Mouse (Mus musculus): ENCODE results near the gene Arhgef39.

Gene Arhgef39

DNA sequence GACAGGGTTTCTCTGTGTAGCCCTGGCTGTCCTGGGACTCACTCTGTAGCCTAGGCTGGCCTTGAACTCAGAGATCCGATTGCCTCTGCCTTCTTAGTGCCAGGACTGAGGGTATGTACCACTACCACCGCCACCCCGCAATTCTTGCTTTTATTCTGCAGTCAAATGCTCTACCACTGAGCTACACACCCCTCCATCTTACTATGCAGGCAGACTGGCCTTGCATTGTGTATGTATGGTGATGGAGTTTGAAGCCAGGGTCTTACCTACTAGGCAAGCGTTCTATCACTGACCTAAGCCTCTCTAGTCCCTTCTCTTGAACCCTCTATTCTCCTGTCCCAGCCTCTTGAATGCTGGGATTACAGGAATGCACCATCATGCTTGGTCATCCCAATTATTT is 13.8 kb upstream of the Arhgef39 start:
- no peak for TF ChIP-seq CTCF (conservative IDR thresholded peaks at IDR 0.05; ENCODE audit: low read length)
- no peak for TF ChIP-seq POU5F1 (IDR thresholded peaks at IDR 0.05; ENCODE audit: borderline replicate concordance, low read length)
- TF ChIP-seq NANOG (IDR thresholded peaks at IDR 0.05; ENCODE audit: borderline replicate concordance, low read length): no peak
- Histone ChIP-seq H3K4me1 (replicated peaks; ENCODE audit: low read depth, low read length) (peaks cover 83% of the 10 kb centered on the region), H3K36me3 (ENCODE audit: insufficient read depth, low read length) (peaks cover 37% of the 10 kb centered on the region), H3K4me3 (replicated peaks; ENCODE audit: low read length) (no peak overlapping the region), H3K9me3 (ENCODE audit: low read length) (no peaks in the 10 kb centered on the region), H3K27me3 (ENCODE audit: insufficient read depth, low read length) (peaks cover 18% of the 10 kb centered on the region)

DNA sequence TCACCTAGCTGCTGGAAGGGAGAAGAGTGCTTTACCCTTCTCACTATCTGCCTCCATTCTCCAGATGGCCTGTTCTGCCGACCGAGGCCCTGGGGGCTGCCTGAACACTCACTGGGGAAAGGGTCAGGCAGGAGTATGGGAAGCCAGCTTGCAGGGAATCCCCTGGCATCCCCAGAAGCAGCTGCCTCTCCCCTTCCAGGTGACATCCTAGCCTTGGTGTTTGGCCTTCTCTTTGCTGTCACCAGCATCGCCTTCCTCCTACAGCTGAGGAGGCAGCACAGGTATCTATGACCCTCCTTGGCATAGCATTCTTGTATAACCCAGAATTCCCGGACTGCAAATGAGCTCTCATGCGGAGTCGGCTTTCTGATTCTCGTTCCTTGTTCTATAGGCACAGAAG is 13.2 kb upstream of the Arhgef39 start:
- no peaks in the 10 kb centered on the region for H3K9me3 ChIP-seq (ENCODE audit: low read length)
- H3K36me3 ChIP-seq (ENCODE audit: insufficient read depth, low read length): peaks cover 31% of the 10 kb centered on the region
- H3K27me3 ChIP-seq (ENCODE audit: insufficient read depth, low read length): peaks cover 24% of the 10 kb centered on the region
- TF ChIP-seq CTCF (conservative IDR thresholded peaks at IDR 0.05; ENCODE audit: low read length): no peak
- no peak for TF ChIP-seq POU5F1 (IDR thresholded peaks at IDR 0.05; ENCODE audit: borderline replicate concordance, low read length)
- no peak for TF ChIP-seq NANOG (IDR thresholded peaks at IDR 0.05; ENCODE audit: borderline replicate concordance, low read length)
- 0 out of 2 replicates have a peak overlapping the region, but pooled peaks have one; percentile 4 for H3K4me3 ChIP-seq (replicated peaks; ENCODE audit: low read length)
- H3K4me1 ChIP-seq (replicated peaks; ENCODE audit: low read depth, low read length): peaks cover 83% of the 10 kb centered on the region

DNA sequence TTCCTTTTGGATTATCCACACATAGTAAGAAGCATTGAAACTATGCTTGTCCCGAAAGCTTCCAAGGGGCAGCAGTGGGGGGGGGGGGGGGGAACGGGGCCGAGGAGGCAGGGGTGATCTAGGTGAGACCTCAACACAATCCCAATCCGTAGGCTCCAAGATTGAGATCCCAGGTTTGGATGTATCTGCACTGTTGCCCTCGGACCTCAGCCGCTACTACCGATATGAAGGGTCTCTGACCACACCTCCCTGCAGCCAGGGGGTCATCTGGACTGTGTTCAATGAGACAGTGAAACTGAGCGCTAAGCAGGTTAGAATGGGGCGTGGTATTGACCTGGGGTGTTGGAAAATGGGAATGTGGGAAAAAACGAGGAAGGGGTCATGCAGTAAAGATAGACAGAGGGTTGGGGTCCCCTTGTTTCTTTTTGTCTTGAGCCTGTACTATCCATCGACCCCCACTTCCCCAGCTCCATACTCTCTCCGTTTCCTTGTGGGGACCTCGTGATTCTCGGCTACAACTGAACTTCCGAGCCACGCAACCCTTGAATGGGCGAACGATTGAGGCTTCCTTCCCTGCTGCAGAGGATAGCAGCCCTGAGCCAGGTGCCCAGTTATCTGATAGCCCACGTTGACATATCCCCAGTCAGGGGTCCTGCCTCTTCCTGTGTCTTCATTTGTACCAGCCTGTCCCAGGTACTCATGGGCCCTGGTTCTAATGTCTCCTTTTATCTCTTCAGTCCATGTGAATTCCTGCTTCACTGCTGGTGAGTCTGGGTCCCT is 12.4 kb upstream of the Arhgef39 start:
- peaks cover 32% of the 10 kb centered on the region for H3K27me3 ChIP-seq (ENCODE audit: insufficient read depth, low read length)
- TF ChIP-seq CTCF (conservative IDR thresholded peaks at IDR 0.05; ENCODE audit: low read length): no peak
- TF ChIP-seq NANOG (IDR thresholded peaks at IDR 0.05; ENCODE audit: borderline replicate concordance, low read length): no peak
- no peak for TF ChIP-seq POU5F1 (IDR thresholded peaks at IDR 0.05; ENCODE audit: borderline replicate concordance, low read length)

DNA sequence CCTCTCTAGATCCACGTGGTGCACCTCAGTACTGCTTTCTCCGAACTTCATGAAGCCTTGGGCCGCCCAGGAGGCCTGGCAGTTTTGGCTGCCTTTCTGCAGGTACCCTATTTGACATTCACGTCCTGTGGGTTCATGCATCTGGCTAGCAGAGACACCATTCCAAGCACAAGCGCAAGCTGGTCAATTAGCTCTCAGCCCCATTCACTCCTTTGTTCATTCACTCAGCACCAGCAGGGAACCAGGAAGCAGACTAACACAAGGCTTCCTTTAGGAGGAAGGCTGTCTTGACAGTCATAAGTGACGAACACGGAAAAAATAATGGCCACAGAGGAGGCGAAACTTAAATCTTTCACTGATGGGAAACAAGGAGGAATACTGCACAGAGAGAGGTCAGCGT is 9.6 kb upstream of the Arhgef39 start:
- TF ChIP-seq POU5F1 (IDR thresholded peaks at IDR 0.05; ENCODE audit: borderline replicate concordance, low read length): no peak
- TF ChIP-seq NANOG (IDR thresholded peaks at IDR 0.05; ENCODE audit: borderline replicate concordance, low read length): no peak
- TF ChIP-seq CTCF (conservative IDR thresholded peaks at IDR 0.05; ENCODE audit: low read length): no peak
- Histone ChIP-seq H3K9me3 (ENCODE audit: low read length) (no peaks in the 10 kb centered on the region), H3K27me3 (ENCODE audit: insufficient read depth, low read length) (peaks cover 51% of the 10 kb centered on the region), H3K36me3 (ENCODE audit: insufficient read depth, low read length) (peaks cover 4% of the 10 kb centered on the region), H3K4me1 (replicated peaks; ENCODE audit: low read depth, low read length) (peaks cover 67% of the 10 kb centered on the region), H3K4me3 (replicated peaks; ENCODE audit: low read length) (peak overlapping the region; percentile 72)

More for the DNA sequence above, 12.4 kb upstream of the Arhgef39 start:
- H3K4me1 ChIP-seq (replicated peaks; ENCODE audit: low read depth, low read length): peaks cover 85% of the 10 kb centered on the region
- peaks cover 26% of the 10 kb centered on the region for H3K36me3 ChIP-seq (ENCODE audit: insufficient read depth, low read length)
- no peaks in the 10 kb centered on the region for H3K9me3 ChIP-seq (ENCODE audit: low read length)
- H3K4me3 ChIP-seq (replicated peaks; ENCODE audit: low read length): 0 out of 2 replicates have a peak overlapping the region, but pooled peaks have one; percentile 4

DNA sequence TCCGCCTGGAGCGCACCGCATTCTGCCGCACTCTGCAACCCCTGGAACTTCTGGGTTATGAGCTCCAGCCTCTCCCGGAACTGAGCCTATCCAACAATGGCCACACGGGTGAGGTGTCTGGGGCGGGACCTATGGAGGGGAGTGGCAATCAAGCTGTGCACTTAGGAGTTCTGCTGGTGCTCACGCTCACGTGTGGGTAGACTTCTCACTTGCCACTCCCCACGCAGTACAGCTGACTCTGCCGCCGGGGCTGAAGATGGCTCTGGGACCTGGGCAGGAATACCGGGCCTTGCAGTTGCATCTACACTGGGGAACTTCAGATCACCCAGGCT is 9.1 kb upstream of the Arhgef39 start:
- H3K27me3 ChIP-seq (ENCODE audit: insufficient read depth, low read length): peaks cover 52% of the 10 kb centered on the region

DNA sequence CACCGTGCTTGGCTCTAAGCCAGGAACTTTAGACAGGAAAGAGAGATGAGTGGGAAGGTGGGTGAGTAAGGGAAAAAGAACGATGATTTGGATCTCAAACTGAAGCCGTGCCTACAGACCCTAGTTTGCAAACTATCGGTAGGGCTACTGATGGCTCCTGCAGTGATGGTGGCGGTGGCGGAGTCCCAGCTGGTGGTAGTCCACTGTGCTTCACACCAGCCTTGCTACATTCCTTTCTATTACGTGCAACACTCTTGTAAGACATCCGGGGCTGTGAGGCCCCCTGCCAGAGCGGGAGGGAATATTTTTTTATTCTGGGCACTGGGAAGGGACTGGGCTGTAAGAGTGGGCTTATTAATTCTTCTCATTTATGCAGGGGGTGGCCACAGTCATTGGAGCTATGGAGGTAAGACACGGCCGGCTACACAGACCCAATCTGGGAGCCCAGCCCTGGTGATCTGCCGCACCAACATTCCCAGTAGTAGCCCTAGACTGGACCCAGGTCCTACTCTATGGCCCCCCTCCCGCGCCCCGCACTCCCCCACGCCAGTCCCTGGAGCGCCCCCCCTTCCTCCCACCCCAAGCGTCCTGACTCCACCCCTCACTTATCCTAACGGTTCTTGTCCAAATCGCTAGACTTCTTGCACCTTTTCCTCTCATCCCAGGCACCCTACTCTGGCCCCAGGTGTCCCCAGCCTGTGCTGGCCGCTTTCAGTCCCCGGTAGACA is 8.6 kb upstream of the Arhgef39 start:
- Histone ChIP-seq H3K4me3 (replicated peaks; ENCODE audit: low read length) (peak overlapping the region; percentile 72), H3K9me3 (ENCODE audit: low read length) (no peaks in the 10 kb centered on the region), H3K36me3 (ENCODE audit: insufficient read depth, low read length) (no peaks in the 10 kb centered on the region), H3K4me1 (replicated peaks; ENCODE audit: low read depth, low read length) (peaks cover 64% of the 10 kb centered on the region), H3K27me3 (ENCODE audit: insufficient read depth, low read length) (peaks cover 53% of the 10 kb centered on the region)
- TF ChIP-seq NANOG (IDR thresholded peaks at IDR 0.05; ENCODE audit: borderline replicate concordance, low read length): no peak
- no peak for TF ChIP-seq POU5F1 (IDR thresholded peaks at IDR 0.05; ENCODE audit: borderline replicate concordance, low read length)
- TF ChIP-seq CTCF (conservative IDR thresholded peaks at IDR 0.05; ENCODE audit: low read length): no peak

More for the DNA sequence above, 9.1 kb upstream of the Arhgef39 start:
- peaks cover 67% of the 10 kb centered on the region for H3K4me1 ChIP-seq (replicated peaks; ENCODE audit: low read depth, low read length)
- H3K36me3 ChIP-seq (ENCODE audit: insufficient read depth, low read length): no peaks in the 10 kb centered on the region
- no peaks in the 10 kb centered on the region for H3K9me3 ChIP-seq (ENCODE audit: low read length)
- peak overlapping the region; percentile 72 for H3K4me3 ChIP-seq (replicated peaks; ENCODE audit: low read length)
- TF ChIP-seq NANOG (IDR thresholded peaks at IDR 0.05; ENCODE audit: borderline replicate concordance, low read length) (no peak), POU5F1 (IDR thresholded peaks at IDR 0.05; ENCODE audit: borderline replicate concordance, low read length) (no peak), CTCF (conservative IDR thresholded peaks at IDR 0.05; ENCODE audit: low read length) (no peak)

DNA sequence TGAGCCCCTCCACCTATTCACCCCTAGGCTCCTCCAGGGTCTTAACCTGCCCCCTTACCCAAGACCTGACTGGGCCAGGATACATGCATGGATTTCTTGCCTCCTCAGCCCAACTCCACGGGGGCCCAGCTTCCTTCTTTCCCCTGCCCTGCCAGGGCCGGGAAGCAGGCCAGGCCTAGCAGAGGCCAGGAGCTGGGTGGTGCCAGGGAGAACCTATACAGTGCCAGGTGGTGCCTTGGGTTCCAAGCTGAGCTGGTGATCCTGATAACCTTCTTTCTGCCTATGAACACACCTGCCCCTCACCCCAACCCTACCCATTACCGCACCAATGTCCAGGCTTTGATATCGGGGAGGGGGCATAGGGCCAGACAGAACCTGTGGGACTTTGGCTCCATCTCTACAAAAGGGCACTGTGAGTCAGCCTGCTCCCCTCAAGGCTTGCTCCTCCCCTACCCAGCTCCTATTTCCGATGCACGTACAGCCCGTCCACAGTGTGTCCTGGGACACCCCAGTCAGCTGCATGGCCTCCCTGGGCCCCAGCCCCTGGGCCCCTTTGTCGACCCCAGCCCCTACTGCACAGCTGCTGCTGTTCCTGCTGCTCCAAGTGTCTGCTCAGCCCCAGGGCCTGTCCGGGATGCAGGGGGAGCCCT is 7.2 kb upstream of the Arhgef39 start, which contains the start of gene Car9:
TSS of gene Car9 (plus strand) at position 431 of the 650 bp plus-strand sequence.
- H3K36me3 ChIP-seq (ENCODE audit: insufficient read depth, low read length): no peaks in the 10 kb centered on the region
- TF ChIP-seq POU5F1 (IDR thresholded peaks at IDR 0.05; ENCODE audit: borderline replicate concordance, low read length): no peak
- TF ChIP-seq CTCF (conservative IDR thresholded peaks at IDR 0.05; ENCODE audit: low read length): no peak
- TF ChIP-seq NANOG (IDR thresholded peaks at IDR 0.05; ENCODE audit: borderline replicate concordance, low read length): no peak
- no peaks in the 10 kb centered on the region for H3K9me3 ChIP-seq (ENCODE audit: low read length)

DNA sequence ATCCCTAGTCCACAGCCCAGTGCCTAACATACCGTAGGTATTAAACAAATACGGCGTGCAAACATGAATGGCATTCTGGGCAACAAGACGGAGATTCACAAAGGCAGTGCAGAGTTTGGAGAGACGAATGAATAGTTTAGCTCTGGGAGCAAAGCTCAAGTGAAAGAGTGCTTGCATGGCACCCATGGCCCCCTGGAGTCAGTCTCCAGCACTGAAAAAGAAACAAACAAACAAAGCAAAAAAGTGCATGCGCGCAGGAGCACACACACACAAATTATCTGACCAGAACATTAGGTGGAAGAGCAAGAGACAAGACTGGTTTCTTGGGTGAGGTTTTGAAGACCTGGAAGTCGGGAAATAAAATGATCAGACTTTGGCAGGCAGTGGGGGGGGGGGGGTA is 6.6 kb upstream of the Arhgef39 start:
- Histone ChIP-seq H3K36me3 (ENCODE audit: insufficient read depth, low read length) (no peaks in the 10 kb centered on the region), H3K4me3 (replicated peaks; ENCODE audit: low read length) (no peak overlapping the region), H3K4me1 (replicated peaks; ENCODE audit: low read depth, low read length) (peaks cover 50% of the 10 kb centered on the region), H3K27me3 (ENCODE audit: insufficient read depth, low read length) (peaks cover 57% of the 10 kb centered on the region), H3K9me3 (ENCODE audit: low read length) (no peaks in the 10 kb centered on the region)
- TF ChIP-seq POU5F1 (IDR thresholded peaks at IDR 0.05; ENCODE audit: borderline replicate concordance, low read length): no peak

More for the DNA sequence above, 7.2 kb upstream of the Arhgef39 start, which contains the start of gene Car9:
- Histone ChIP-seq H3K4me3 (replicated peaks; ENCODE audit: low read length) (peak within 1 kb of the TSS; percentile 72; the same call in 1 of the 2 replicates), H3K4me1 (replicated peaks; ENCODE audit: low read depth, low read length) (peaks cover 54% of the 10 kb centered on the region), H3K27me3 (ENCODE audit: insufficient read depth, low read length) (peaks cover 52% of the 10 kb centered on the region)
